Mouse (Mus musculus): Measurements from ENCODE around the gene Pparg. TPM values are rescaled to one million over a fixed set of nuclear protein-coding genes. Genes with fewer than 3 reads are reported as not detected.

Gene Pparg
- polyA plus RNA-seq, 1 experiment from 2014 or later: 0.22 TPM

DNA sequence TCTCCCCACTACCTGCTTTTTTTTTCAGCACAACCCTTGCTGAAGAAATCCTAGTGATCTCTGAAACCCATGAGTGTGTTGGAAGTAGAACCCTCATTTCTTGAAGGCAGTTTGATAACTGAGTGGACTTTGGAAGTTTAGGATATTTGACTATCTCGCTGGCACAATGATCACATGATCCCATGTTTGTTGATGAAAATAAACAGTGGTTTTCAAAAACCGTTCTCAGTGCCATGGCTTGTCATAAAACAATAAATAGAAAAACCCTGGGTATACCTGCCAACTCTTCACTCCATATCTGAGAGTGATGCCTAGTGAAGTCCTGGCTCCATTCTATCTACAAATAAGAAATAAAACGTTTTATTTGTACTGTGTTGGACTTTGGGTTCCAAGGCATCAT, 105.8 kb downstream of the Pparg start:
- Histone ChIP-seq H3K4me1 (ENCODE audit: control insufficient read depth, insufficient read depth, low read length) (no peaks in the 10 kb centered on the region), H3K4me3 (ENCODE audit: low read depth, low read length) (no peak overlapping the region), H3K36me3 (ENCODE audit: control insufficient read depth, insufficient read depth, low read length) (no peaks in the 10 kb centered on the region), H3K9me3 (ENCODE audit: control insufficient read depth, low read length) (no peaks in the 10 kb centered on the region), H3K27ac (ENCODE audit: low read depth, low read length) (no peak overlapping the region), H3K9ac (ENCODE audit: low read length) (no peak overlapping the region), H3K27me3 (ENCODE audit: control insufficient read depth, insufficient read depth, low read length) (no peaks in the 10 kb centered on the region), H3K4me2 (no peak overlapping the region)
- DNase-seq (ENCODE audit: low spot score, missing footprints) (no peak), ATAC-seq (ENCODE audit: low FRiP score) (no peak)
- 69% methylated on average over 3 of the region's 3 CpGs for WGBS

GRCm38 (mm10) chr6:115469666-115470581, 109.2 kb downstream of the Pparg start:
- ATAC-seq (ENCODE audit: low FRiP score) (no peak), DNase-seq (ENCODE audit: low spot score, missing footprints) (no peak)
- Histone ChIP-seq H3K9ac (ENCODE audit: low read length) (no peak overlapping the region), H3K27ac (ENCODE audit: low read depth, low read length) (no peak overlapping the region), H3K36me3 (ENCODE audit: control insufficient read depth, insufficient read depth, low read length) (no peaks in the 10 kb centered on the region), H3K9me3 (ENCODE audit: control insufficient read depth, low read length) (no peaks in the 10 kb centered on the region), H3K27me3 (ENCODE audit: control insufficient read depth, insufficient read depth, low read length) (0 out of 2 replicates have a peak, but pooled peaks cover 2% of the 10 kb centered on the region), H3K4me2 (no peak overlapping the region), H3K4me3 (ENCODE audit: low read depth, low read length) (no peak overlapping the region), H3K4me1 (ENCODE audit: control insufficient read depth, insufficient read depth, low read length) (no peaks in the 10 kb centered on the region)
- WGBS: 72% methylated on average over 3 of the region's 3 CpGs

DNA sequence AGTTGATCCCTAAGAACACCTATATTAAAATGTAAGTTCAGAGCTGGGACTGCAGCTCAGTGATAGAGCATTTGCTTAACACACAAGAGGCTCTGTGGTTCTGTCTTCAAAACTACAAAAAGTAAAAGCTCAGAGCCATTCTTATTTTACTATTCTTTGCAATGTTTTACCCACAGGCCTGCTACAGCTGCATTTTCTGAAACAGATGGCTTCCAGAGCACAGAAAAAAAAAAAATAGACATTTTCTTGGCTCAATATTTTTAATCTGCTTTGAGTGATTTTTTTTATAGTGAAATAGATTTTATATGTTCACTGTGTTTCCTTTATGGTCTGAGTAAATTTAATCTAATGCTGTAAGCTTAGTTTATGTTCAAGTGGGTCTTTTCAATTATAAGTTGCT, 111.2 kb downstream of the Pparg start:
- H3K9ac ChIP-seq (ENCODE audit: low read length): no peak overlapping the region
- ATAC-seq (ENCODE audit: low FRiP score) (no peak), DNase-seq (ENCODE audit: low spot score, missing footprints) (no peak)
- no peak overlapping the region for H3K4me3 ChIP-seq (ENCODE audit: low read depth, low read length)
- no peaks in the 10 kb centered on the region for H3K36me3 ChIP-seq (ENCODE audit: control insufficient read depth, insufficient read depth, low read length)
- H3K9me3 ChIP-seq (ENCODE audit: control insufficient read depth, low read length): no peaks in the 10 kb centered on the region
- no peak overlapping the region for H3K4me2 ChIP-seq
- H3K4me1 ChIP-seq (ENCODE audit: control insufficient read depth, insufficient read depth, low read length): no peaks in the 10 kb centered on the region
- no peak overlapping the region for H3K27ac ChIP-seq (ENCODE audit: low read depth, low read length)
- H3K27me3 ChIP-seq (ENCODE audit: control insufficient read depth, insufficient read depth, low read length): peaks cover 8% of the 10 kb centered on the region; the same call in 1 of the 2 replicates

DNA sequence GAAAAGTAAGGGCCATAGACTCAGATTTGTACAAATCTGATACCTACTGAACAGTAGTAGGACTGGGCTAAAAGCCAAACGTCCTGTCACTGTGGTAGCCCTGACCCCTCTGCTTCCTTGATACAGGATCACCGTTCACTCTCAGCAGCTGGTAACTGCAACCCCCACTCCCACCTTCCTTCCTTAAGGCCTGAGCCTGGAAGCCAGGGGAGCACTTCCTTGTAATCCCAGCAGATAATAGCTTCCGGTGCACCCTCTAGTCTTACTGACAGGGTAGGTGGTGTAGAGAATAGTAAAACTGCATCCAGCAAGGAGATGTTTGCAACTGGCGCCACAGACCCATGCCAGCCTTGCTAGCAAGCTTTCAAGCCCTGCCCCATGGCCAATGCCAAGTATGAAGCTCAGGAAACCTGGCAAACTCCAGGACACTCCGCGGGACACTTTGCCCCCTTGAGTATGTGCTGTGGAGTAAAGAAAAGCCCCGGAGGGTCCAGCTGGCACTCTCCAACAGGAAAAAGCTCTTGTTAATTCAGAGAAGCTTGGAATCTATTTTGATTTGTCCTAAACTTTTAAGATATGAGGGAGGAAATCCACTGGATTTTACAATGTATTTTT, 116.4 kb downstream of the Pparg start:
- no peaks in the 10 kb centered on the region for H3K9me3 ChIP-seq (ENCODE audit: control insufficient read depth, low read length)
- no peak overlapping the region for H3K4me2 ChIP-seq
- H3K27ac ChIP-seq (ENCODE audit: low read depth, low read length): no peak overlapping the region
- peaks cover 10% of the 10 kb centered on the region for H3K4me1 ChIP-seq (ENCODE audit: control insufficient read depth, insufficient read depth, low read length)
- DNase-seq (ENCODE audit: low spot score, missing footprints) (no peak), ATAC-seq (ENCODE audit: low FRiP score) (no peak)
- H3K9ac ChIP-seq (ENCODE audit: low read length): no peak overlapping the region
- WGBS: 53% methylated on average over 7 of the region's 7 CpGs
- H3K4me3 ChIP-seq (ENCODE audit: low read depth, low read length): no peak overlapping the region
- H3K27me3 ChIP-seq (ENCODE audit: control insufficient read depth, insufficient read depth, low read length): peaks cover 25% of the 10 kb centered on the region
- no peaks in the 10 kb centered on the region for H3K36me3 ChIP-seq (ENCODE audit: control insufficient read depth, insufficient read depth, low read length)

DNA sequence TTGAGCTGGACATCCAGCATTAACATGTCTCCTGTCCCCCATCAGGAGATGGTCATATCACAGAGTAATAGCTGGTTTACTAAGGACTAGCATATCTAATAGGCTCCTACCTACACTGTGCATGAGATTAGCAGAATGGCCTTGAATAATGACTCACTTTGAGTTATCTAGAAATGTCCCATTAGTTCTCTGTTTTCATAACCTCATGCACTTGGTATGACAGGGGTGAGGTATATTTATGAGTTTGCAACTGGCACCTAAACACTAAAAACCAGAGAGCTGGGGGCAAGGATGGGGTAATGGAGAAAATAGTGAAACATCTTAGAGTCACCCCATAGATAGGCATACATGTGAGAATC, 119.2 kb downstream of the Pparg start:
- no peak overlapping the region for H3K27ac ChIP-seq (ENCODE audit: low read depth, low read length)
- H3K4me1 ChIP-seq (ENCODE audit: control insufficient read depth, insufficient read depth, low read length): peaks cover 10% of the 10 kb centered on the region
- no peaks in the 10 kb centered on the region for H3K36me3 ChIP-seq (ENCODE audit: control insufficient read depth, insufficient read depth, low read length)
- no peak overlapping the region for H3K9ac ChIP-seq (ENCODE audit: low read length)
- H3K4me3 ChIP-seq (ENCODE audit: low read depth, low read length): no peak overlapping the region
- no peak for ATAC-seq (ENCODE audit: low FRiP score)
- no peak for DNase-seq (ENCODE audit: low spot score, missing footprints)
- peaks cover 38% of the 10 kb centered on the region for H3K27me3 ChIP-seq (ENCODE audit: control insufficient read depth, insufficient read depth, low read length)
- no peak overlapping the region for H3K4me2 ChIP-seq
- no peaks in the 10 kb centered on the region for H3K9me3 ChIP-seq (ENCODE audit: control insufficient read depth, low read length)

- Histone ChIP-seq H3K27me3 (ENCODE audit: control insufficient read depth, insufficient read depth, low read length) (peaks cover 38% of the 10 kb centered on the region), H3K36me3 (ENCODE audit: control insufficient read depth, insufficient read depth, low read length) (no peaks in the 10 kb centered on the region), H3K9ac (ENCODE audit: low read length) (no peak overlapping the region), H3K9me3 (ENCODE audit: control insufficient read depth, low read length) (no peaks in the 10 kb centered on the region), H3K4me2 (no peak overlapping the region), H3K27ac (ENCODE audit: low read depth, low read length) (no peak overlapping the region), H3K4me3 (ENCODE audit: low read depth, low read length) (no peak overlapping the region), H3K4me1 (ENCODE audit: control insufficient read depth, insufficient read depth, low read length) (peaks cover 10% of the 10 kb centered on the region)
- WGBS: 20% methylated on average over 5 of the region's 5 CpGs
- no peak for DNase-seq (ENCODE audit: low spot score, missing footprints)
- 0 out of 2 replicates have a peak, but pooled peaks have one; percentile 59 for ATAC-seq (ENCODE audit: low FRiP score)
These were observed 119.7 kb downstream of the Pparg start for GRCm38 (mm10) chr6:115480322-115481017.

DNA sequence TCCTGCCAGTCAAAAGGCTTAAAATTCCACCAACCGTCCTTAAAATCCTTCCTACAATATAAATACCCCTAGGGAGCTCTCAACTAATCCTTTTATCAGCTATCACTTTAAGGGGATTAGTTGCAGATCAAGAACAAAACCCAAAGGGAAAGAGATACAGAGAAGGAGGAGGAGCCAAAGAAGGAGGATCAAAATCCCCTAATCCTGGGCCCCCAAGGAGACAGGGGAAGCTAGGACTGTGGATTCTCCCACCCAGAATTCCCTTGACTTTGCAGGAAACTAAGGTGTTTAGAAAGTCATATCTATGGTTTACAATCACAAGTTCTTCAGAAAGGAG, 120.2 kb downstream of the Pparg start:
- H3K4me3 ChIP-seq (ENCODE audit: low read depth, low read length): no peak overlapping the region
- H3K36me3 ChIP-seq (ENCODE audit: control insufficient read depth, insufficient read depth, low read length): no peaks in the 10 kb centered on the region
- DNase-seq (ENCODE audit: low spot score, missing footprints) (peak; percentile 87), ATAC-seq (ENCODE audit: low FRiP score) (peak; percentile 38; the same call in 1 of the 2 replicates)
- WGBS: 6% methylated on average over 1 of the region's 1 CpGs
- peaks cover 43% of the 10 kb centered on the region for H3K27me3 ChIP-seq (ENCODE audit: control insufficient read depth, insufficient read depth, low read length)
- H3K9ac ChIP-seq (ENCODE audit: low read length): no peak overlapping the region
- no peaks in the 10 kb centered on the region for H3K9me3 ChIP-seq (ENCODE audit: control insufficient read depth, low read length)
- no peak overlapping the region for H3K4me2 ChIP-seq
- H3K4me1 ChIP-seq (ENCODE audit: control insufficient read depth, insufficient read depth, low read length): peaks cover 10% of the 10 kb centered on the region
- H3K27ac ChIP-seq (ENCODE audit: low read depth, low read length): no peak overlapping the region

DNA sequence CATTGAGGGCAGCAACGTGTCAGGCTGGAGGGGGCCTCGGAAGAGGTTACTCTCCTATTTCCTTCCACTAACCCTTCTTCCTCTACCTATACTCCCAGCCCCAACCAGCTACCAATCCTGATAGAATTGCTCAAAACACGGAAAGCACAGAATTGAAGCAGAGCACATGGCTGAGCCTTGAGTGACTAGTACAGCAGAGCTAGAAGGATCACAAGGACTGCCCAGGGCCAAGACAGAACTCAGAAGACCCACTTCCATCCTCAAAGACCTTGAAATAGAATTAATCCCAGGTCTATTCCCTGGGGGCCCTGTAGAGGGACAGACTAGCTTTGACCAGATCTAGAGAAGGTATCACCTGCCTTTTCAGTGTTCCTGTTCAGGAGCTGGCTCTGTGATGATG, 120.9 kb downstream of the Pparg start:
- no peak overlapping the region for H3K27ac ChIP-seq (ENCODE audit: low read depth, low read length)
- no peak overlapping the region for H3K4me2 ChIP-seq
- H3K27me3 ChIP-seq (ENCODE audit: control insufficient read depth, insufficient read depth, low read length): peaks cover 38% of the 10 kb centered on the region
- H3K9me3 ChIP-seq (ENCODE audit: control insufficient read depth, low read length): no peaks in the 10 kb centered on the region
- DNase-seq (ENCODE audit: low spot score, missing footprints) (no peak), ATAC-seq (ENCODE audit: low FRiP score) (no peak)
- peaks cover 10% of the 10 kb centered on the region for H3K4me1 ChIP-seq (ENCODE audit: control insufficient read depth, insufficient read depth, low read length)
- no peak overlapping the region for H3K4me3 ChIP-seq (ENCODE audit: low read depth, low read length)
- no peaks in the 10 kb centered on the region for H3K36me3 ChIP-seq (ENCODE audit: control insufficient read depth, insufficient read depth, low read length)
- no peak overlapping the region for H3K9ac ChIP-seq (ENCODE audit: low read length)
- WGBS: 26% methylated on average over 3 of the region's 3 CpGs

DNA sequence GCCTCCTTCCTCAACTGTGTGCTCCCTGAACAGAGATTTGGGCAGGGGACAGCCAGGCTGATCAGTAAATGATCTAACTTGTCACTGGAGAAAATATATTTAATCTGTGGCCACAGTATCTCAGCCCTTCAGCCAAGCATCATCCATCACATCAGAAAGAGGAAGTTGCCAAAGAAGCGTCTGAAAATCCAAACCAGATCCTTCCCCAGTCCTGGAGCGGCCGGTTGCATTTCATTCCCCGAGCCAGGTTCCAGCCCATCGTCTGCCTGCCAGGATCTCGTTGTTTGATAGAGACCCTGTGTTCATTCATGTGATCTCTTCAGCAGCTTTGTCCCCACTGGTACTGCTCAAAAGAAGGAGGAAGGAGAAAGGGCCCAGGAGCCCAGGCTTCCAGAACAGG, 124.9 kb downstream of the Pparg start:
- no peak overlapping the region for H3K9ac ChIP-seq (ENCODE audit: low read length)
- no peak overlapping the region for H3K27ac ChIP-seq (ENCODE audit: low read depth, low read length)
- DNase-seq (ENCODE audit: low spot score, missing footprints): no peak
- H3K4me1 ChIP-seq (ENCODE audit: control insufficient read depth, insufficient read depth, low read length): peaks cover 4% of the 10 kb centered on the region
- H3K27me3 ChIP-seq (ENCODE audit: control insufficient read depth, insufficient read depth, low read length): peaks cover 28% of the 10 kb centered on the region
- H3K4me3 ChIP-seq (ENCODE audit: low read depth, low read length): no peak overlapping the region
- WGBS: 76% methylated on average over 6 of the region's 6 CpGs
- H3K9me3 ChIP-seq (ENCODE audit: control insufficient read depth, low read length): no peaks in the 10 kb centered on the region
- no peak overlapping the region for H3K4me2 ChIP-seq
- no peak for ATAC-seq (ENCODE audit: low FRiP score)
- H3K36me3 ChIP-seq (ENCODE audit: control insufficient read depth, insufficient read depth, low read length): no peaks in the 10 kb centered on the region
